In the genomic region with DNA sequence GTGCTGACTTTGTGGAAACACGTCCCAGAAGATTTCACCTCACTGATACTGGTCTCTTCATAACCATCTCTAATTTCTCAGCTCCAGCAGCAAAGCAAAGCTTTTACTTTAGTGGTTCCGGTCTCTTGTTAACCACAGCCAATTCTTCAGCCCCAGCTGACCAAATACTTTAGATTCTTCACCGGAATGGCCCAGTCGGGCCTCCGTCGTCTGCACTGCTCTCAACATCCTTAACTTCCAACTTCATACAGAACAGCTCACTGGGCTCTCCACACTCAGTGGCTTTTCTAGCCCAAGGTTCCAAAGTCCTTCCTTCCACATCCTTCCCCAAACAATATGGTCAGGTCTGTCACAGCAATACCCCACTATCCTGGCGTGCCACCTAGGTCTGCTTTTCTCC, we compare ENCODE assay signal across 28 mouse cellular contexts. TPM values are rescaled to one million over a fixed set of nuclear protein-coding genes. Genes with fewer than 3 reads are reported as not detected.
A peak's percentile ranks its signal among the peaks of the same experiment; 100 is the strongest.
DNase-seq lines count a peak whose midpoint lies in the region; ATAC-seq and TF ChIP-seq lines count a peak whose summit lies in the region.
"Had no signal": no experiment of that assay in that cellular context is flagged by ENCODE, and none has a peak within 500 bp of the region (broad histone marks: within the 10 kb centered on the region; RNA-seq: fewer than 3 reads in every experiment).

No protein-coding gene starts in this region.

- H3K9me3 ChIP-seq in kidney, embryonic 14.5 days (ENCODE audit: control insufficient read depth, low read length), result no peaks in the 10 kb centered on the region
- no peaks in the 10 kb centered on the region for H3K9me3 ChIP-seq in kidney, postnatal 0 days (replicated peaks; ENCODE audit: low read length)
- H3K9me3 ChIP-seq in kidney, embryonic 15.5 days (replicated peaks), result no peaks in the 10 kb centered on the region
- H3K9me3 ChIP-seq in lung, postnatal 0 days (ENCODE audit: low read length), result no peaks in the 10 kb centered on the region
- H3K9me3 ChIP-seq: embryonic facial prominence, embryonic 10.5 days; embryonic facial prominence, embryonic 13.5 days; forebrain, embryonic 12.5 days; forebrain, embryonic 15.5 days; heart, embryonic 10.5 days; heart, embryonic 13.5 days; hindbrain, embryonic 12.5 days; hindbrain, embryonic 15.5 days had no signal

- no peaks in the 10 kb centered on the region for H3K27me3 ChIP-seq in kidney, embryonic 14.5 days (ENCODE audit: control insufficient read depth, insufficient read depth, low read length)
- no peaks in the 10 kb centered on the region for H3K27me3 ChIP-seq in kidney, postnatal 0 days (ENCODE audit: insufficient read depth, low read length)
- no peaks in the 10 kb centered on the region for H3K27me3 ChIP-seq in kidney, embryonic 15.5 days
- no peaks in the 10 kb centered on the region for H3K27me3 ChIP-seq in lung, postnatal 0 days (replicated peaks; ENCODE audit: insufficient read depth, low read length)
- H3K27me3 ChIP-seq: embryonic facial prominence, embryonic 13.5 days; forebrain, embryonic 12.5 days; forebrain, embryonic 15.5 days; heart, embryonic 13.5 days; hindbrain, embryonic 12.5 days; hindbrain, embryonic 15.5 days had no signal

- TF ChIP-seq EP300 in lung, postnatal 0 days (IDR thresholded peaks at IDR 0.05), result no peak

- WGBS in kidney, embryonic 14.5 days, result 88% methylated on average over 7 of the region's 7 CpGs
- 88% methylated on average over 7 of the region's 7 CpGs for WGBS in kidney, postnatal 0 days
- WGBS in kidney, embryonic 15.5 days, result 82% methylated on average over 7 of the region's 7 CpGs
- 53% methylated on average over 7 of the region's 7 CpGs for WGBS in lung, postnatal 0 days

- no peak overlapping the region for H3K4me3 ChIP-seq in kidney, embryonic 14.5 days (ENCODE audit: low read length)
- H3K4me3 ChIP-seq in kidney, postnatal 0 days (replicated peaks; ENCODE audit: low read depth, low read length), result no peak overlapping the region
- no peak overlapping the region for H3K4me3 ChIP-seq in kidney, embryonic 15.5 days (replicated peaks)
- H3K4me3 ChIP-seq in lung, postnatal 0 days (ENCODE audit: low read depth, low read length), result no peak overlapping the region
- H3K4me3 ChIP-seq: embryonic facial prominence, embryonic 10.5 days; embryonic facial prominence, embryonic 13.5 days; erythroblast, embryonic 14.5 days; forebrain, embryonic 12.5 days; forebrain, embryonic 15.5 days; heart, adult 2 months; heart, embryonic 10.5 days; heart, embryonic 13.5 days; hindbrain, embryonic 12.5 days; hindbrain, embryonic 15.5 days had no signal

- TF ChIP-seq CTCF in kidney, postnatal 0 days (IDR thresholded peaks at IDR 0.05; ENCODE audit: low read depth), result no peak
- TF ChIP-seq CTCF in lung, postnatal 0 days (IDR thresholded peaks at IDR 0.05), result no peak

- DNase-seq in kidney, adult 18-20 months, result peak; percentile 6
- peak; percentile 14 for DNase-seq in kidney, postnatal 0 days (ENCODE audit: low spot score)
- peak; percentile 23 for DNase-seq in lung, postnatal 10 days
- DNase-seq in lung, postnatal 0 days (ENCODE audit: low spot score), result no peak
- peak; percentile 37 for DNase-seq in kidney, postnatal 14 days
- no peak for DNase-seq in cerebellum, postnatal 36 days
- DNase-seq: adrenal gland, adult 2 months; adrenal gland, postnatal 14 days; B cell, adult 2 months; cerebellum, adult 11 months; cerebellum, adult 2 months; cerebellum, adult 9-11 months; cerebellum, postnatal 25 days; embryo, embryonic 11 days; gastrocnemius, postnatal 25 days; heart, postnatal 14 days had no signal

- no peak overlapping the region for H3K4me2 ChIP-seq in kidney, embryonic 14.5 days (replicated peaks; ENCODE audit: low read depth, low read length)
- no peak overlapping the region for H3K4me2 ChIP-seq in kidney, postnatal 0 days (ENCODE audit: low read length)
- H3K4me2 ChIP-seq in kidney, embryonic 15.5 days, result no peak overlapping the region
- no peak overlapping the region for H3K4me2 ChIP-seq in lung, postnatal 0 days (replicated peaks; ENCODE audit: low read depth, low read length)
- H3K4me2 ChIP-seq: embryonic facial prominence, embryonic 13.5 days; forebrain, embryonic 12.5 days; forebrain, embryonic 15.5 days; heart, embryonic 13.5 days; hindbrain, embryonic 12.5 days; hindbrain, embryonic 15.5 days had no signal

- ATAC-seq in kidney, embryonic 14.5 days (ENCODE audit: low FRiP score, low TSS enrichment), result no peak
- no peak for ATAC-seq in kidney, postnatal 0 days (replicated peaks; ENCODE audit: low FRiP score, low read depth)
- ATAC-seq in kidney, embryonic 15.5 days (replicated peaks; ENCODE audit: low FRiP score), result no peak
- no peak for ATAC-seq in lung, postnatal 0 days
- ATAC-seq: forebrain, embryonic 15.5 days had no signal

- H3K36me3 ChIP-seq in kidney, embryonic 14.5 days (ENCODE audit: control insufficient read depth, insufficient read depth, low read length), result no peaks in the 10 kb centered on the region
- no peaks in the 10 kb centered on the region for H3K36me3 ChIP-seq in kidney, postnatal 0 days (ENCODE audit: insufficient read depth, low read length)
- H3K36me3 ChIP-seq in kidney, embryonic 15.5 days, result no peaks in the 10 kb centered on the region
- H3K36me3 ChIP-seq in lung, postnatal 0 days (ENCODE audit: insufficient read depth, low read length), result no peaks in the 10 kb centered on the region
- H3K36me3 ChIP-seq: embryonic facial prominence, embryonic 10.5 days; embryonic facial prominence, embryonic 13.5 days; forebrain, embryonic 12.5 days; forebrain, embryonic 15.5 days; heart, embryonic 10.5 days; heart, embryonic 13.5 days; hindbrain, embryonic 12.5 days; hindbrain, embryonic 15.5 days had no signal

- H3K27ac ChIP-seq in kidney, embryonic 14.5 days (ENCODE audit: low read depth, low read length), result no peak overlapping the region
- H3K27ac ChIP-seq in kidney, postnatal 0 days, result no peak overlapping the region
- H3K27ac ChIP-seq in kidney, embryonic 15.5 days, result no peak overlapping the region
- H3K27ac ChIP-seq in lung, postnatal 0 days (ENCODE audit: low read length), result no peak overlapping the region
- H3K27ac ChIP-seq: embryonic facial prominence, embryonic 10.5 days; embryonic facial prominence, embryonic 13.5 days; forebrain, embryonic 12.5 days; forebrain, embryonic 15.5 days; heart, adult 2 months; heart, embryonic 10.5 days; heart, embryonic 13.5 days; hindbrain, embryonic 12.5 days; hindbrain, embryonic 15.5 days had no signal

- no peaks in the 10 kb centered on the region for H3K4me1 ChIP-seq in kidney, embryonic 14.5 days (ENCODE audit: control insufficient read depth, insufficient read depth, low read length)
- H3K4me1 ChIP-seq in kidney, postnatal 0 days (replicated peaks; ENCODE audit: insufficient read depth, low read length), result no peaks in the 10 kb centered on the region
- H3K4me1 ChIP-seq in kidney, embryonic 15.5 days, result no peaks in the 10 kb centered on the region
- H3K4me1 ChIP-seq in lung, postnatal 0 days (ENCODE audit: insufficient read depth, low read depth, low read length), result no peaks in the 10 kb centered on the region
- H3K4me1 ChIP-seq: embryonic facial prominence, embryonic 10.5 days; embryonic facial prominence, embryonic 13.5 days; forebrain, embryonic 12.5 days; forebrain, embryonic 15.5 days; heart, embryonic 10.5 days; heart, embryonic 13.5 days; hindbrain, embryonic 12.5 days; hindbrain, embryonic 15.5 days had no signal

- H3K9ac ChIP-seq in kidney, embryonic 14.5 days (ENCODE audit: low read depth, low read length), result no peak overlapping the region
- no peak overlapping the region for H3K9ac ChIP-seq in kidney, postnatal 0 days (ENCODE audit: low read depth, low read length)
- H3K9ac ChIP-seq in kidney, embryonic 15.5 days, result no peak overlapping the region
- H3K9ac ChIP-seq in lung, postnatal 0 days (replicated peaks; ENCODE audit: low read depth), result no peak overlapping the region
- H3K9ac ChIP-seq: embryonic facial prominence, embryonic 13.5 days; forebrain, embryonic 12.5 days; forebrain, embryonic 15.5 days; heart, embryonic 13.5 days; hindbrain, embryonic 12.5 days; hindbrain, embryonic 15.5 days had no signal

RNA-seq across cellular contexts. Expression of a gene that starts 46.7 kb away (rescaled TPM):
- 2.1 and 4.5 TPM in 2 replicates for polyA plus RNA-seq in kidney, embryonic 14.5 days (2014; fragmentation: Nextera tagmentation; extraction: Ambion mirVana)
- 70.5 and 71.0 TPM in 2 replicates for polyA plus RNA-seq in kidney, postnatal 0 days (2015; fragmentation: Nextera tagmentation; extraction: Ambion mirVana)
- polyA plus RNA-seq in kidney, embryonic 15.5 days (2015; fragmentation: Nextera tagmentation; extraction: Ambion mirVana), result 11.9 and 13.5 TPM in 2 replicates
- polyA plus RNA-seq in lung, postnatal 0 days (2015; fragmentation: Nextera tagmentation; extraction: Ambion mirVana), result 11.9 and 16.8 TPM in 2 replicates

Comparison
In these comparisons a context has a peak if more than half of its experiments do, and no peak if none do; other contexts are left out.
1. DNase-seq: peak in kidney, adult 18-20 months (single experiment), kidney, postnatal 0 days (single experiment), lung, postnatal 10 days (single experiment) and kidney, postnatal 14 days (single experiment); none in lung, postnatal 0 days (single experiment) and cerebellum, postnatal 36 days (0 of 2).